Mouse (Mus musculus): Measurements from ENCODE around the gene Rai2.
"Not testable (repeated sequence)": the region's sequence is repeated elsewhere in the genome, so short reads cannot be mapped to it uniquely, and the experiment has no call there.

Gene Rai2

DNA sequence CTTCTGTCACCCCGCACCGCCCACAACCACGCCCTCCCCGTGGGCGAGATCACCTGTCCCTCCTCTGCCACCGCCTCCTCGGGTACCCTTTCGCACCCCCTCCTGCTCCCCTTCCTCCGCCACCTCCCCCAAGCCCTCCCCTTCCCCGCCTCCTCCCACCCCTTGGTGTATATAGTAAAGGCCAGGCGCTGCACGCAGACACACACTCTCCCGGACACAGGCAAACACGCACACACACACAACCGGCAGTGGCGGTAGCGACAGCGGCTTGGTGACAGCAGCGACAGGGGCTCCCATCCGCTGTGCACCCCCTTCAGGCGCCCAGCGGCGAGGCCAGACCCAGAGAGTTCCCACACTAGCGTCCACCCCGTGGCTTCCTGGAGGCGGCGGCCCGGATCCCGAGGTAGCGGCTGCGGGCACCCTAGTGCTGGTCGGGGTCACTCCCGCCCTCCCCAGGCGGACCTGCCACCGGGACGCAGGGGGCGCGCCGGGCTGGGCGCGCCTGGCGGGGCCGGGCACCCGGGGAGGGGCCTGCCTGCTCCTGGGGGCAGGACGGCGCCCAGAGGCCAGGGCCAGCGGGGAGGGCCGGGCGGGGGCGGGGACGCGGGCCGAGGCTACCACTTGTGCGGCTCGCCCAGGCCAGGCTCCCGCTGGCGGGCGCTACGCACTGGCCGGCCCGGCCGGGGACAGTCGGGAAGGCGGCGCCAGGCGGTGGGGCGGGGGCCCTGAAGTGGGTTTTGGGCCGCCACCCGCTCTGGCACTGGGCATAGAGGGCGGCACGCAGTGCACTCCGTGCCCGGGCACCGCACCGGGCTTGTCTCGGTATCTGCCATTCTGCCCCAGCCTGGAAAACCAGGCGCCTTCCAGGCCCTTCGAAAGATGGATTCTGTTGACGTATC is at the start of gene Rai2:
Gene Rai2 (plus strand): TSS at position 205 of the 899 bp plus-strand sequence.
- DNase-seq: peak; percentile 3

DNA sequence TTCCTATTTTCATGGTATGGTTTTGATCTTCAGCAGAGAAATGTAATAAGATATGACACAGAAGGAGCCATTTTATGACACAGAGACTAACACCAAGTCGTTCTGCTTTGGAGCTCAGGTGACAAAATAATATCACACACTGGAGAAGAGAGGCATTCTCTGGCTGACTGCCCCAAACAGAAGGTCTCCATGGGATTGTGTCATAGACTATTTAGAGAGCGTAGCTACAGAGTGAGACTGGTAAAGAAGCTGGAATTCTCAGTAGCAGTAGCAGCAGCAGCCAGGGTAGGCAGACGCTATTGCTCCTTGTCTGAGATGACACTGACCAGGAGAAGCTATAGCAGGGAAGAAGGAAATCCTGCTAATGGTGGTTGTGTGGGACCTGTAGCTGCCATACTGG is 27.5 kb upstream of the Rai2 start:
- DNase-seq: no peak

DNA sequence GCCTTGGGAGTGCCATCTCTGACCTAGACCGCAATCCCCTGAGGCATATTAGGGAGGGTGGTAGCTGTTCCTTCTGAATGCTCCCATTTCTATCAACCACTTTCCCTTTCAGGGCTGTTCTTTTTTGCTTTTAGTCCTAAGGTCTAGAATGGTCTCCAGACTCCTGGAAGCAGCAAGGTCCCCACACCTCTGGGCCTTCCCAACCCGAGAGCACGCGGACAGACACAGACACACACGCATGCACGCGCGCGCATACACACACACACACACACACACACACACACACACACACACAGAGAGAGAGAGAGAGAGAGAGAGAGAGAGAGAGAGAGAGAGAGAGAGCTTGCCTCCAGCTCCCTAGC is 385 bp upstream of the Rai2 start:
- DNase-seq: no peak

DNA sequence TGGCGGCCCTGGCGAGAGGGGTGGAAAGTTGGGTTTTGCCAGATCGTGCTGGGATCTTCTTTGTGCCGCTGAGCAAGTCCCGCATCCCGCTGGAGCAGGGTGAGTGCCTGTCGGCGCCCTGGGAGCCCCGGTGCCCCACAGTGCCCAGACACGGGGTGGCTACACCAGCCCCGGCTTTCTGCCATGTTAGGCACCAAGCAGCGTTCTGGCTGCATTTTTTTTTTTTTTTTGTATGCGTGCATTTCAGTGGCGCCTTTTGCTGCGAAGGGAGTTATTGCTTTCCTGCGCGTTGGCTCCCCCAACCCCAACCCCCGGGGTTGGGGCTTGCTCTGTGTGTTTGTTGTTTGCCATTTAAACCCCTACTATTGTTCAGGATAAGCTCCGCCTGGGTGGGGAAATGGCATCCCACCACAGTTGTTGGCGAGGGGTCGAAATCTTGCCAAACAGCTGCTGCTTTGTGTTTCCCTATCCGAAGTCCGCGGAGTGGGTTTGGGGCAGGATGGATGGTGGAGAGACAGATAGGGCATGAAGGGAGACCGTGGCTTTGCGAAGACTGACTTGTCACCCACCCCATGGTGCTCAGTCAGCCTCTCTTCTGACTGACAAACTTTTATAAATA is 1.0 kb downstream of the Rai2 start:
- DNase-seq: no peak

DNA sequence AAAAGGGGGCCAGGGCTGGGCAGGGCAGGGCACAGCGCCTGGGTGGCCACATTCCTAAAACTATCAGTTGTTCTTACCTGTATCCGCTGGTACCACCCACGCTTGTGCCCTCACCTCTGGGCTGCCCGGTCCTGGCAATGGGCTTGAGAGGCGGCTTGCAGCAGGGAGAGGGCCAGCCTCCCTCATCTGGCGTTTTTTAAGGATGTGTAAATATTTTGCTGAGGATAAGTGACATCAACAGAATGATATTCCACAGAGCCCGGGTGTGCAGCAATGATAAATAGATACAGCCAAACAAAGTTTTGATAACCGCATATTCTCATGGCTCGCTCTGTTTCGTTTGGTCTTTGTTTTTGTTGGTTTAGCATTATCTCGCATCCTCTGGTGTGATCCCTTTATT is 1.7 kb downstream of the Rai2 start:
- DNase-seq: no peak

DNA sequence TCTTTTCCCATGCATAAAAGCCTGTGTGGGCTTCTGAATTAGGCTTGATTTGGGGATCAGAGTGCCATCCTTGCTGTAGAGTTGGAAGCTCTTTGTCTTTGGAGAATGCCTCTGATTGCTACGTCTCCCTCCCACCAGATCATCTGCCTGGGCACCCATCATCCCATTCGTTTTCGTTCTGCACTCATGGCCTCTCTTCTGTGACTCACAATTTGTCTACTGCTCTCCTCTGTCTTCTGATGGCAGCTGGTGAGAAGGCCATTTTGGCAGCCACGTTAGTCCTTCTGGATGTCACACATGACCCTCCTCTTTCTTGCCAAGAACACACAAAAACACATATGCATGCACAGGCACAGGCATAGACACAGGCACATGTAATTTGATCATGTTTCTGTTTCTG is 4.2 kb downstream of the Rai2 start:
- no peak for DNase-seq

DNA sequence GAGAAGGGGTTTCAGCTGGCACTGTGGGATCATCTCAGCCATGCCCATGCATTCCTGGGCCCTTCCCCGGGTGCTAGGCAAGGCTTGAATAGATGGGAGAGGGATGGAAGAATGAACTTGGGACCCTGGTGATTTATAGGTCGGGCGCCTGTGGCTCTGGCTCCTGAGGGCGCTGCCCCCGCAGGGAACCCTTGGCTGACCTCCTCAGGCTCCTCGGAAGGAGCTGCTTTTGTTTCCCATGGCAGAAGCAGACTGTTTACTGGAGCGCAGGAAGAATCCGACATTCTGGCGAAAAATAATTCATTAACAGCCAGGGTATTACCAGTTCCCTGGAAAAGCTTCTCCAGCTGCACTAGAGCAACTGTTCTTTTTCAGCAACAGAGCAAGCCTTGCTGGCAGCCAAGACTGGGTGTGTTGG is 6.5 kb downstream of the Rai2 start:
- DNase-seq: no peak

DNA sequence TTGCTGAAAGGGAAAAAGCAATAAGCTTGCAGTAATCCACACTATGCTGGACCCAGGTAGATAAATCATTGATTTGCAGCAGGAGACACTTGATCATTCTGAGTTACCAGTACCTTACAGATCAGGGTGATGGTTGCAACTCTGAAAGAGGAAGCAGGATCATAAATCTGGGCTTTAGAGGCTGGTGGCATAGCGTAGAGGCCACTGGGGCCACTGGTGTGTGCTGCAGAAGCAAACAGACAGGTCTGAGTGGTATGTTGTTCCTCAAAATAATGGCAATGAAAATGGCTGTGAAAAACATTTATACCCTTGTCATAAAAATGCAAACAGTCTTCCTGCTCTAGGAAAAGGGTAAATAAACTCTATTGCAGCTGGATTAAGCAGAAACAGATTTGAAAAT is 9.4 kb downstream of the Rai2 start:
- DNase-seq: no peak

DNA sequence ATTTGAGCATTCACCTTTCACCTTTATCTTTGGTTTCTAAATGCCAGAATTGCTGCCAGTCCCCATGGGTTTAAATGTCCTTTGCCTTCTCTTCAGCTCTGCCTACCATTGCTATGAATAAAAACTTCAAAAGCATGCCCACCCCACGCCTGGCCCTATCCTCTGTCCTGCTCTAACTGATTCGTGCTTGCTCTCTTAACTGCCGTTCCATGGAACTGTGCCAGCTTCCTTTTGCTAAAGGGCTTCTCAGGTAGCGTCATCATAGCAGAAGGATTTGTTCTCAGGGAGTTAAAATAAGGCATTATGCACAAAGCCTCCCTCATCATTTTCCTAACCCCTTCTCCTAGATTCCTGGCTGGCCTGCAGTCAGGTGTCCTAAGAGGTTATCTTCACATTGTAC is 11.6 kb downstream of the Rai2 start:
- DNase-seq: no peak

DNA sequence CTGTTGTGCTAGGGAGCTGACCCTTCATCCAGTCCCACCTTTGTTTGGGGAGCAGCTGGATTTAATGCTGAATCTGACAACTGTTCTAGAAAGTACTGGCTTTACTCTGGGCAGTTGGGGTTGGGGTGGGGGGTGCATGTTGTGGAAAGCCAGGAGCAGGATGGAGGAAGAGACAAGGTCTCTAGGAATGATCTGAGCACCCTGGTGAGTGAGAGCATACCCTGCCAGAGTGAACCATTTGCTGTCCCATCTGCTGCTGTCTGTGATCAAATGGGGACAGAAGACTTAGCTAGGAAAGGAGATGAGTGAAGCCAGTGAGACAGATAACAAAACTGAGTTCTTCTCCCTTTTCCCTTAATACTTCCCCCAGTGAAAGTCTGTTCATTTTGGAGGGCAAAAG is 13.2 kb downstream of the Rai2 start:
- no peak for DNase-seq

DNA sequence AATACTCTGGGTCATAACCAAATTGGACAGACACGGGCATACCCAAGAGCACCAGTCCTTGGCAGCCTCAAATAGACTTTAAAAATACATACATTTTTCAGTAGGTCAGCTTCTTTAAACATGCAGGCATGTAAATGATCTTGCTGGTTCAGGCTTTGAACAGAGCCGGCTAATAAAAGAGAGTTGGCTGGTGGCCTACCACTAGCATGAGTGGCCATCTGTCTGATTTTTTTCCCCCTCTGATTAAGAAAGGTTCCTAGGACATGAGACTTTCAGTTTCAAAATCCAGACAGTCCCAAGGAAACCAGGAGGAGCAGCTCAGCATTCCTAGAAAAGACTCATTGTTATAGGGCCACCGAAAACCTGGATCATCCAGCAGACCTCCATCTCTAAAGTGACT is 15.0 kb downstream of the Rai2 start:
- DNase-seq: no peak

DNA sequence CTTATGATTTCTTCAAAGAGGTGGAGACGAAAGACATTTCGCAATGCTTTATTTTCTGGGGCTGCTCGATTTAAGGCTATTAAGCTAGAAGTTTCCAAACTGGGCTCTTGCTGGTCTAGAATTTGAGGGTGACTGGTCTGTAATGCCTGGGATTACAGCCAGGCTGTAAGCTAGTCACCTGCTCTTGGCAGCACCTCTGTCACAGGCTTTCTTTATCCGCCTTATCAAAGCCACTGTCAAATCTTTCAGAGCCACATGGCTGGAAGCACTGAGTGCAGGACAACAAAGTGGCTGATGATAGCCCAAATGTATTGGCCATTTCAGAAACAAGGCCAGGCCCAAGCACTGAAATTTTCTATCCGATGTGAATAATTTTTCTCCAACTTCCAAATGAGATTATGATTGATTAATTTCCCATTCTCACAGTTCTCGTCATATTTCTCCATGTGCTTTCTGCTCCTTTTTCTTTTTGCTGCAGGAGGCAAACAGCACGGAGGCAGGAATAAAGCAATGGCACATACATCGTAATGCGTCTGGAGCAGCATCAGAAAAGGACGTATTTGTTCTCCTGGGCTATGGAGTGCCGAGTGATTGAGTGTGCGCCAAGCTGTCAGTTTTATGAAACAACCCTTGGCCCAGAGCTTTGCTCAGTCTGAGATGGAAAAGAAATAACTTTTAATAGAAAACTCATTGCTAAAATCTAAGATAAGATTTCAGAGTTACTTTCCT is 16.9 kb downstream of the Rai2 start:
- no peak for DNase-seq

DNA sequence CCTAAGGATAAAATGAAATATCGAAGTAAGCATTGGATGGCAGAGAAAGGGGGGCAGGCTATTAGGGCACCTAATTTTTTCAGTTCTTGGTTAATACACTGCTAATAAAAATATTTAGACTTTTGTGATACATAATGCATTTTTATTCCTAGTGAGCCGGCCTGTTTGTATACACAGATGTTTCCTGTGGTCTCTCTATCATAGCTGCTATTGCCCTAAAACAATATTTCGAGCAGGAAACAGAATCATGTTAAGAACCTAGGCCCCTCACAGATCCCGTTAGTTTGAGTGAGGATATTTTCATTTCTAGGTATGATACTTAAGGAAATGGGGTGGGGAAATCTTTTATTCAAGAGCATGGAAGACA is 17.4 kb downstream of the Rai2 start:
- no peak for DNase-seq

DNA sequence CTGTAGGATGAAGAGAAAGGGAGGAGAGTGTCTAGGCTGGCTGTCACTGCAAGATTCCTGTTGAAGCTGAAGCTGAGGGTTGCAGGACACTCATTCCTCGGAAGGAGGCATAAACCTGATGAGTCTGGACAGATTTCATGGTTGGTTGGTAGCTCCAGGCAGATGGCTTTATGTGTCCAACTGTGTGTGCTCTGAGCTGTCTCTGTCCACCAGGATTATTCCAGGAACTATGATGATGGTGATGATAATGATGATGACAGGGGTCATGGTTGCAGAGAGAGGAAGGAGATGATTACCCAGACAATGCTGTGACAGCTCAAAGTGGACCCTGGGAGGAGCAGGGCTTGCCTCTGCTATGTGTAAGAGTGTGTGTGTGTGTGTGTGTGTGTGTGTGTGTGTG is 22.5 kb downstream of the Rai2 start:
- no peak for DNase-seq

DNA sequence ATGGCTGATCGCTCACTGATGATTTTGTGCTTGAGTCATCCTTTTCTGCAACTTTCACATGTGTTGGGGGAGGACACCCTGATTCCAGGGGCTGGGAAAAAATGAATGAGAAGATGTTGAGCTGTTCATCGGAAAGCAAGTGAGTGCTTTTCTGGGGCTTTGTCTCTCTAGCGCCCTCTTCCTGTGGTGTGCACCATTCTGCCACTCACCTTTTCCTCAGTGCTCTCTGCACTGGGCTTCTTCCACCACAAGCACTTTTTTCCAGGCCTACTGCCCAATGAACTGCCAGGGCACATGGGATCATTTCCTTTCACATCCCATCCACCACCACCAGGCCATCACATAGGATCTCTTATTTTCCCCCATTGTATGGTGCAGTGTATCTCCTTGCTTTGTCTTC is 26.2 kb downstream of the Rai2 start:
- no peak for DNase-seq

DNA sequence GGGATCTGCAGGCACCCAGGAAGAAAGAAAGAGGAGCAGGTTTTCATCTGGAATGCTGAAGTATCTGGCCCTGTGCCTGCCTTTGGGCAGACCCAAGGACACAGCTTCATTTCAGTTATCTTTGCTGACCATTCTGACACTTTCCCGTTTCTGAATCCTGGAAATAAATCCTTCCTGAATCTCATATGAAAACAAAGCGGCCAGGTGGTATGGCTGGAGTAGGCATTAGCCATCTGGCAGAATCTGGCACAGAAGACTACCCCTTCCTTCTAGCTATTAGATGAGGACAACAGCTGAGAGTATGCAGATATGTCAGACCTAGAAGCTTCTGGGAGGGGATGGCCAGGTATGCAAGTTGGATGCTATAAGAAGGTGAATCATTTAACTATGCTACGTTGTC is 28.4 kb downstream of the Rai2 start:
- DNase-seq: no peak

DNA sequence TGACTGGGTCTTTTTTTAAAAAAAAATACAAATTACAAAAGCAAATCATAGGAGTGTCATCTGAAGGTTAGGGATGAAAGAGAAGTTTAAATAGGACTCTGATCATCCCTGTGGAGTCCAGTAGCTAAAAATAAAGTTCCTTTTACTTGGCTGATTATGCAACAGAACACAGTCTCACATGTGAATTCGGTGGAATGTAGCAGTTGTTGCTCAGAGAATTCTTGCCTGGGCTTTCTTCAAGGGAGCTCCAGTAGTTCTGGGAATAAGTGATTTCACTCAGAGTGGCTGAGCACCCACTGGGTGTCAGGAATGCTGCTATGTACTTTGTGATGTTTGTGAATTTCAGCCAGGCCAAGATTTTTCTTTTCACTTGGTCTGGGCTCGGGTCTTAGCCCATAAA is 30.5 kb downstream of the Rai2 start:
- DNase-seq: no peak

DNA sequence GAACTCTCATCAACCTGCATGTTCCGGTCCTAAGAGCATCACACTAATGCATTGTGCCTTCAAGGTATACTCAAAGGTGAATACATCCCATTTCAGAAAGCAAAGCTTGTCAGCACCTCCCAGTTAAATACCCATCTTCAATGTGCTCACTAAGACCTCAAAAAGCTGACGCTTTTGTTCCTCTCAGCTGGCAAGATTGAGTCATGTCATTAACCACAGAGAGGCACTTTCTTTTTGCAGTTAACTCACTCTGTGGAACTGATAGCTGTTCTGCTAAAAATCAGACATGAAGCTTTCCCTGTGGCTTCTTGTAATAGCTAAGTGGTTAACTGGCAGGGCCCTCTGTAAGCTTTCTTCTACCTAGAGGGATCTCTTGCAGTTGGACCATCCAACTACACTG is 36.6 kb downstream of the Rai2 start:
- no peak for DNase-seq

DNA sequence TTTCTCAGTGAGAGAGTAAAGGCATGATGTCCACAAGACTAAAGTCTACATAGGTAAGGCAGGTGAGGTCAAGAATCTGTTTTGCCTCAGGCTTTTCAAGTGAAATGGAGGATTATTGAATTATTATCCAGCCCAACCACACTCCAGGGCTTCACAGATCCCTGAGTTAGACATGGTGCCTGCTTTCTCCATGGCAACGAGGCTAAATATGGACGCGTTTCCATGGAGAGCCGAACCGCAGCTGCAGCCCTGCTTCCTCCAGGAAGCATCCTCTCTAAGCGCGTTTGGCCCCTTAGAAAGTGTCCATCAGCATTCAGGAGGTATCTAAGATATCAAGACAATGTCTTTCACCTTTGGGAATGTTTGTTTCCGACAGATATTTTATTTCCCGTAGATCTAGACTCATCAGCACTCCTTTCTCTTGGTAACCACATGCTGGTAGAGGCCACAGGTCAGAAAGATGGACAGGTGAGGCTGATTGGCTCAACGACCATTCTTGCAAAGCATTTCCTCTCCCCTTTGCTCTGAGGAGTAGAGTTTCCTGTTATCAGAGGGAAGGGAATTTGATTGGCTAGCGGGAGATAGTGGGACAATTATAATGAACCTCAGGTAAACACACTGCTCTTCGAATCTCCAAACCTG is 59.6 kb downstream of the Rai2 start:
- no peak for DNase-seq

DNA sequence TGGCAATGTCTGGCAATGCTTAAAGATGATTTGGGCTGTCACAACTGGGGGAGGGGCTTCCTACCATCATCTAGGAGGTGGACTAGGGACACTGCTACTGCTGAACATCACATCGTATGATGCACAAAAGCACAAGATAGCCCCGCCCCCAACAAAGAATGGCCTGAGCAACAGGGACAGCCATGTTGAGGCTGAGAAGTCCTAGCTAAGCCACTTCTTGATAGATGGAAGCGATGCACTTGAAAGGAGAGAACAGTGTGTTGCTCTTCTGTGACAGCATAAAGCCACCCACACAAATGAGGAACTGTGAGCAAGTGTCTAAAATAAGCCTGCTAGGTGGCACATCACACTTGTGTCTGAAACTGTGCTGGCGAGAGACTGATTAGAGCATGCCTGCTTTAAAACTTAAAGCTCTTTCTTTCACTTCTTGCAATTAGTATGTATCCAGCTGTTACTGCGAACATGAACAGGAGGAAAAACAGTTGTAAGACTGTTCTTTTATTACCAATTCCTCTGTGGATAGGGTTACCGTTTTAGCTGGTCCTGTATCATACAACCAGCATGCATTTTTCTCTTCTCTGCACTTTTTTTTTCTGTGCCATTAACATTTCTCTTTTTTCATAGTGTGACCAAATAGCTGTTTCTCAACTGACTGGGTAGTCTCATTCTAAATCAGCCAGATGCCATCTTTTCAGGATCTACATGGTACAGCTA is 63.6 kb downstream of the Rai2 start:
- no peak for DNase-seq

DNA sequence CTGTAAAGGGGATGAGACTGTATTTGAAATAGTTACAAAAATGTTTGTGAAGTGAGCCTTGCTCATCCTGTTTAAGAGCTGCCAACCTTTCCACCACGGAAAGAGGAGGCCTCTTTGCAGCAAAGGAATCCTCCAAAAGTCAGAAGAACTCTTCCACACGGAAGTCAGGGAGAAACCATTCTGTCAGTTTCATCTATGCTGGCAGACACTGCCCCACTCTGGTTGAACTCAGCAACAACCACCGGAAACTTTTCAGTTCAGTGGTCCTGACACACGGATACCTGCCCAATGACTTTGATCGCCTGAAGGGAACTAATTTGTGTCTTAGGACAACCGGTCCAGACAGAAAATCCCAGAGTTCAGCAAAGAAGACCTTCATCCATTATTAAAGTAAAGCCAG is 73.3 kb downstream of the Rai2 start:
- no peak for DNase-seq

DNA sequence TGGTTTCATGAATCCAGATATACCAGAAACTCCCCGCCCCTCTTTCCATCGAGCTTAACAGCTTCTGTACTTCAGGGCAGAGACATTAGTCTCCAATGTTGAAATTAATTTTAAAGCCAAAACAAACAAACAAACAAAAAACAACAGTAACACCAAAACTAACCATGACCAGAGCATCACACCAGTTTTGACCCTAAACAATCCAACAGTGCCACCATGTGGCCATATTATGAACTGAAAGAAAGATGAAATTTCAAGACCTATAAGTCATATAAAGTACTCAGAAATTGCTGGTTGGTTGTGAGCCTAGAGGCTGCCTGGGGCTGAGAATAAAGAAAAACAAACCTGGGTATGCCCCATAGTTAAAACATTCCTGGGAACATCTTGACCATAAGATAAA is 109.3 kb downstream of the Rai2 start:
- DNase-seq: not testable (repeated sequence)

Data from thymus, postnatal 4 days (tissue).